Mouse (Mus musculus) c-Kit-positive CD71-negative TER-119-negative erythroid progenitor cells, embryonic 14.5 days (primary cell): ENCODE results near the gene Cyp4f16.
"Not testable (repeated sequence)": the region's sequence is repeated elsewhere in the genome, so short reads cannot be mapped to it uniquely, and the experiment has no call there.

Source experiments
- DNase-seq: peaks from one replicate; pipeline ENCODE4 v3.0.0-alpha.2; 2013; ENCODE audit warnings: low read depth

The Cyp4f16 gene

GRCm38 (mm10) chr17:32550900-32551770 is 14.8 kb downstream of the Cyp4f16 start:
- peak; percentile 97 for DNase-seq

DNA sequence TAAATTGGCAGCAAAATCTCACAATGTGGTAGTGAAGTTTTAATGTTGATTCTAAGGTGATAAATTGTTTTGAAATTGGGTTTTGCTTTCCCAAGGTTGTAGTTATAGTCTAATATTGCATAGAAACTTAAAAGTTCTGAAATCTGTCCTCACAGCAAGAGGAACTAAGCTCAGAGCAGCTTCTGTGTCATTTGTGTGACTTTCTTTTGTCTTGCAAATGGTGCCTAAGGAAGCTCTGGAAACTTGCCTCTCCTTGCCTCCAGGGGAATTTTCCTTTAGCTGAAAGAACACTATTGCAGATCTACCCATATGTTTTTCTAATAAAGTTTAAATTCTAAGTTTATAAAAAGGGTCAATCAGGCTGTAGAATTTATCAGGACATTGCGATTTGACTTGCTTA is 16.7 kb downstream of the Cyp4f16 start:
- not testable (repeated sequence) for DNase-seq

DNA sequence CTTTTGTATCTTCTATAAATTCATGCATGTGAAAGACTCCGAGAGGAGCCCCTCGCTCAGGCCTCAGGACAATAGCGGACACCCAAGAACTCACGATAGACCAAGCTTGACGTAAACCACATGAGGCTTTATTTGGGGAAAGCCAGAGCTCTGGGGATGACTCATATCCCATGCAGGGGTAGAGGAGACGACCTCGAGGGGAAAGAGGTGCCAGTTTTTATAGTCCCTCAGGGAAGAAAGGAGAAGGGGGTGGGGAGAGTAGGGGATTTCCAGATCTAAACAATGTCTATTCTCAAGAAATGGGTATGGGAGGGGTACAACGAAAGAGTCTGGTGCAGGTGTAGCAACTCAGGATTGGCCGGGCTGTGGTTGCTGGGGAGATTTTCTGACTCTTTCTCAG is 18.0 kb downstream of the Cyp4f16 start:
- not testable (repeated sequence) for DNase-seq

DNA sequence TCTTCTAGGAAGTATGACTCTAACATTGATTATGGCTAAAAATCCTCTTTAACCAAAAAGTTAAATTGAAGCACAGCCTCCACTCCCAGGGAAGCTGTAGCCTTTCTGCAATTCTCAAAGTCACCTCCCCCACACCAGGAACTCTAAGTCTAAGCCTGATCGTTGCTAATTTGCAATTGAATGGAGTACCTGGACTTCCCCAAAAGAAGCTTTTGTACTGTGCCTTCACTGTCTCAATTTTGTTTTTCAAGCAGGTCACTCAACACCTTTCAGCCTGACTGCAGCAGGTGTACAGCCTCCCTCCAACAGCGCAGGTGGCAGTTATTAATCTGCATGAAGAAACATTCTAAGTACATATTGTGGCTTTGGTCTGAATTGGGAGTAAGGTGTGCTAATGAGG is 26.9 kb downstream of the Cyp4f16 start:
- DNase-seq: not testable (repeated sequence)

GRCm38 (mm10) chr17:32573286-32573685 is 36.9 kb downstream of the Cyp4f16 start:
- DNase-seq: not testable (repeated sequence)

DNA sequence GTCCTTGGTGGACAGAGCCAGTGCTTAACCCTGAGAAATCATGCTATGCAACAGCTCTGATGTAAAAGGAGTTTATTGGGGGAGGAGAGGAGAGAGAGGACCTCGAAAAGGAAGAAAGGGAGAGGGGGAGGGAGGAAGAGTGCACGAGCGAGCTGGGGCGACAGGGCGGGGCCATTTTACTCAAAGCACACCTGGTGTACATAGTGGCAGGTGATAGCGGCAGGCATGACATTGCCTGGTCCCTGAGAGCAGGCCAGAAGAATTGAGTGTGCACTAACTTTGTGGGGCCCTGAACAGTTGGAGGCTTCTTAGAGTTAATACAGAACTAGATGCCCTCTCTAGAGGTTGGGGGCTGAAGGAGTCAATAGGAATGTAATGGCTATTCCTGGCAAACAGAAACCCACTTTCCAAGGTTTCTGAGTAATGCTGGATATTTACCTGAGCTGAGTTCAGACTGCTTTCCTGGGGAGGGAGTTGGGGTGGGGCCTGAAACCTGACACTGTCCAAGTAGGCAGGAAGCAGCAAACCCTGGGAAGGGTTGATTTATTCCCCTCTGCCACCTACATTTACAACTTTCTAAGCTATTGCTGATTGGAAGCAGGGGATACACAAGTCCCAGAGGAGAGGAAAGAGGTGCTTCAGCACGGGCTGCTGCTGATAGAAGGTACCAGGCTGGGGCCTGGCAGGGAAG is 41.3 kb downstream of the Cyp4f16 start:
- DNase-seq: no peak

- DNase-seq: no peak
Observed at GRCm38 (mm10) chr17:32596494-32596893, 60.1 kb downstream of the Cyp4f16 start.
